Mouse (Mus musculus) liver, embryonic 13.5 days (tissue): ENCODE results near the gene Pign. TPM values are rescaled to one million over a fixed set of nuclear protein-coding genes. Genes with fewer than 3 reads are reported as not detected.
A peak's percentile ranks its signal among the peaks of the same experiment; 100 is the strongest.

Experiments used
- ATAC-seq: fragments of 200-750 bp; cut with Nextera tagmentation; 2 replicates; pipeline ENCODE4 v1.8.0; 2017; ENCODE audit warnings: low read depth, mild to moderate bottlenecking, moderate number of reproducible peaks, moderate library complexity
- DNase-seq: peaks from one replicate; pipeline ENCODE4 v3.0.0; 2022
- H3K27ac ChIP-seq: fragments of 300-500 bp; sonication (generic); 2 replicates; pipeline ENCODE4 v1.5.1; 2015; ENCODE audit warnings: moderate library complexity, mild to moderate bottlenecking, inconsistent platforms
- H3K27me3 ChIP-seq: fragments of 300-500 bp; sonication (generic); 2 replicates; pipeline ENCODE4 v1.6.1; 2015; ENCODE audit warnings: mild to moderate bottlenecking, inconsistent platforms
- H3K36me3 ChIP-seq: fragments of 300-500 bp; sonication (generic); 2 replicates; pipeline ENCODE4 v1.6.1; 2015; ENCODE audit warnings: mild to moderate bottlenecking, inconsistent platforms
- H3K4me1 ChIP-seq: fragments of 300-500 bp; sonication (generic); replicated peaks from 2 replicates; pipeline ENCODE4 v1.6.1; 2015; ENCODE audit warnings: inconsistent platforms
- H3K4me2 ChIP-seq: fragments of 300-500 bp; sonication (generic); 2 replicates; pipeline ENCODE4 v1.6.1; 2015; ENCODE audit warnings: inconsistent platforms, mild to moderate bottlenecking, moderate library complexity
- H3K4me3 ChIP-seq: fragments of 300-500 bp; sonication (generic); replicated peaks from 2 replicates; pipeline ENCODE4 v1.5.1; 2015; ENCODE audit warnings: mild to moderate bottlenecking, inconsistent platforms
- H3K9ac ChIP-seq: fragments of 300-500 bp; sonication (generic); 2 replicates; pipeline ENCODE4 v1.6.1; 2015; ENCODE audit warnings: mild to moderate bottlenecking, inconsistent platforms
- H3K9me3 ChIP-seq: fragments of 300-500 bp; sonication (generic); replicated peaks from 2 replicates; pipeline ENCODE4 v1.6.1; 2016; ENCODE audit warnings: inconsistent platforms
- WGBS: fragments of 180-500 bp; shearing (Covaris S2); methylation state at CpG from one replicate; pipeline ENCODE4 v1.1.7; 2015; ENCODE audit not compliant: insufficient replicate concordance; 5-methylcytosine and 5-hydroxymethylcytosine counted together
- polyA plus RNA-seq: library from polyadenylated mRNA; unstranded; fragments of >200 nt; fragmentation: Nextera tagmentation; extraction: Ambion mirVana; gene quantifications from 2 replicates; pipeline ENCODE4 v1.2.1, GENCODE M21; 2015

Gene Pign
- polyA plus RNA-seq, 1 experiment from 2014 or later: 4.1 TPM

DNA sequence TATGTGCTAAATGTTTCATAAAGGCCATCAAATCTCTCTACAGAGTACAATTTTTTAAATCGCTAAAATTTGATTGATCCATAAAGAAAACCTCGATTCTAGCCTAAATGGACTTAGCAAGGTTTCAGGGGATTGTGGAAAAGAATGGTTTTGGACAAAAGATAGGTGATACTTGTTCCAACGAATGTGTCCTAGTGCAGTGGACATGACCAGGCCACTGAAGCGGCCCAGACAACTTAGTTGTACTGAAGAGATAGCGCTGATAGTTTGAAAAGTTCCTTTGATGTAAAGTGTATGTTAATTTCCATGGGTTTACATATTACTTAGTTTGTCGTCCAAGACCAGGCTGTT lies 682 bp downstream of the Pign start:
- ATAC-seq (no peak), DNase-seq (no peak)
- H3K9me3 ChIP-seq: no peaks in the 10 kb centered on the region
- peak overlapping the region; percentile 80 for H3K4me2 ChIP-seq
- H3K9ac ChIP-seq: peak overlapping the region; percentile 78
- H3K4me3 ChIP-seq: peak overlapping the region; percentile 91
- H3K4me1 ChIP-seq: peaks cover 36% of the 10 kb centered on the region
- 0 out of 2 replicates have a peak, but pooled peaks cover 2% of the 10 kb centered on the region for H3K36me3 ChIP-seq
- peak overlapping the region; percentile 88 for H3K27ac ChIP-seq
- no peaks in the 10 kb centered on the region for H3K27me3 ChIP-seq
- WGBS: 3% methylated on average over 6 of the region's 6 CpGs

DNA sequence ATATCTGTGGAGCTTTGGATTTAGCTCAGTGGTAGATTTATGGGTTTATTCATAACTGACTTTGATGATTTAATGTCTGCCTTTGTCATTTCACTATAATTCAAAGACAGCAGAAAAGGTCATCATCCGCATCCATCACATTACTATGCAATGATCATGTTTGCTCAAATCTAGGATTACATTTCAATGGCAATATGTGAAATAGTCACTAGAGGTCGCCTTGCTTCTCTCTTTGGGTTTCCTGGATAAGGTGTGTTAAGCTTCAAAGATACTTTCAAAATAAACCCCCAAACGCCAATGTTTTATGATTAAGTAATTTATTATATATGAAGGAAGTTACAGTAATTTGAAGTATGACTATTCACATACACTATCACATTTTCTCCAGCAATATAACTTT lies 3.5 kb downstream of the Pign start:
- Histone ChIP-seq H3K9me3 (no peaks in the 10 kb centered on the region), H3K4me2 (no peak overlapping the region), H3K27ac (no peak overlapping the region), H3K36me3 (peaks cover 16% of the 10 kb centered on the region), H3K27me3 (no peaks in the 10 kb centered on the region), H3K9ac (no peak overlapping the region), H3K4me3 (no peak overlapping the region), H3K4me1 (peaks cover 24% of the 10 kb centered on the region)
- ATAC-seq (no peak), DNase-seq (no peak)
- WGBS: 17% methylated on average over 3 of the region's 3 CpGs

DNA sequence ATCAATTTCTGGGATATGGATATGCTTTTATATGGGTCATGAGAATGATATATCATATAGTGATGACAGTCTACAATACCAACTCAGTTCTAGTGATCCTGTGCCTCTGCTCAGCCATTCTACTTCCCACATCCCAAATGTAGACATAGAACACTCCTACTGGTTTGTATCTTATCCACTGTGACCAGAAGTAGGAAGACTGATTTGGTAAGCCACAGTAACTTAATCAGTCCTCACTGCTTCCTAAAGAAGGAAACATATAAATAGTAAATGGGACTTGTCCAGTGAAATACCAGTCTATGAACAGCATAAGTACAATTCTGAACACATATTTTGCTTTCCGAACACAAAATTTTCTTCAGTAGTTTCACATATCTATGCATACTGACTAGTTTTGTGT lies 9.5 kb downstream of the Pign start:
- H3K4me2 ChIP-seq: no peak overlapping the region
- no peaks in the 10 kb centered on the region for H3K4me1 ChIP-seq
- H3K9ac ChIP-seq: no peak overlapping the region
- ATAC-seq (no peak), DNase-seq (no peak)
- H3K27ac ChIP-seq: no peak overlapping the region
- H3K27me3 ChIP-seq: no peaks in the 10 kb centered on the region
- H3K36me3 ChIP-seq: peaks cover 16% of the 10 kb centered on the region
- H3K4me3 ChIP-seq: no peak overlapping the region
- no peaks in the 10 kb centered on the region for H3K9me3 ChIP-seq
- WGBS: 68% methylated on average over 1 of the region's 1 CpGs

DNA sequence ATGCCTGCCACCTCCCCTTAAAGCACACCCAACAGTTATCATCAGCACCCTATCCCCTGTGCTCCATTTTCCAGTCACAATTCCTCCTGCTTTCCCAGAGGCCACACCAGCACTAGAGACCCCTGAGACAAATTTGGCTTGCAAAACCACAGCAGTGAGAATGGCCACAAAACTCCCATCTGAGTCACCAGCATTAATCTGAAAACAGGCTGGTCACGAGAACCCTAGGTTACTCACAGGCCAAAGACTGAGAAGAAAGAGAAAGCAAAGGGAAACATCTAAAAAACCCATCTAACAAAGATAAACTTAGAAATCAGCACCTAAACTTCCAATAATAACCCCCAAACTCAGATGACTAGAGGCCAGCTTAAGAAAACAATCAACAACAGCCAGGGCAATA lies 12.8 kb downstream of the Pign start:
- no peak overlapping the region for H3K4me3 ChIP-seq
- ATAC-seq: no peak
- no peak overlapping the region for H3K27ac ChIP-seq
- H3K9me3 ChIP-seq: no peaks in the 10 kb centered on the region
- H3K27me3 ChIP-seq: no peaks in the 10 kb centered on the region
- DNase-seq: no peak
- WGBS: 63% methylated on average over 1 of the region's 1 CpGs
- H3K36me3 ChIP-seq: peaks cover 14% of the 10 kb centered on the region
- H3K4me1 ChIP-seq: no peaks in the 10 kb centered on the region
- H3K9ac ChIP-seq: no peak overlapping the region
- H3K4me2 ChIP-seq: no peak overlapping the region

DNA sequence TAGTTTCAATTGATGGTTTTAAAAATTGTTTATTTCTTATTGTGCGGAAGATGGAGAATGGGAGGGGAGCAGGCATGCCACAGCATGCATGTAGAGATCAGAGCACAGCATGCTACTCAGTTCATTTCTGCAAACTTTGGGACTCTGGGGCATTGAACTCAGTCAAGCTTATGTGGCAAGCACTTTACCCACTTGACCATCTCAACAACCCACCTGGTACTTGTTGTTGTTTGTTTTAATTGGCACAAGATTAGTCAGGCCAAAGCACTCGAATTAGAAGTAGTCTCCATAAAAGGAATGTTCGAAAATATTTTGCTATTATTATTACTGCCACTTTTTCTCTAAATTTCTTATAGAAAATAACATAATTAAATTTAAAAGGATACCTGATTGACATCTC lies 19.4 kb downstream of the Pign start:
- ATAC-seq: no peak
- H3K27me3 ChIP-seq: no peaks in the 10 kb centered on the region
- no peak overlapping the region for H3K9ac ChIP-seq
- no peak for DNase-seq
- no peaks in the 10 kb centered on the region for H3K4me1 ChIP-seq
- H3K36me3 ChIP-seq: peaks cover 26% of the 10 kb centered on the region; the same call in 1 of the 2 replicates
- H3K9me3 ChIP-seq: no peaks in the 10 kb centered on the region
- no peak overlapping the region for H3K4me2 ChIP-seq
- no peak overlapping the region for H3K4me3 ChIP-seq
- 73% methylated on average over 3 of the region's 3 CpGs for WGBS
- no peak overlapping the region for H3K27ac ChIP-seq

DNA sequence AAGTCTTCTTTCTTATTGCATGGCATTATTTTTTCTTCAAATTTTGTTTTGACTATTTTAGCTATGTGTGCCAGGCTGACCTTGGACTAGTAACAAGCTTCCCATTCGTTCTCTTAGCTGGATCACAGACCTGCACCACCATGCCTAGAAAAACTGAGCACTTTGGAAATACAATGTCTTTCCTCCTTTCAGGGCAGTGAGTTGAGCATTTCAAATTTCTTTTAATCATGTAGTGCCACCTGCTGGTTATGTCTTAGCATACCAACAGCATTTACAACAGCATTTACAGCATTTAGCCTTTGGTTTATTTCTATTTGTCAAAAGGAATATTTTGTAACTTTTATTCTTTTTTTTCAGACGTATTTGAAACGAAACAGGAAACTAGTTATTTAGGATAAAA lies 33.0 kb downstream of the Pign start:
- Histone ChIP-seq H3K36me3 (peaks cover 5% of the 10 kb centered on the region; the same call in 1 of the 2 replicates), H3K9ac (no peak overlapping the region), H3K27me3 (no peaks in the 10 kb centered on the region), H3K27ac (no peak overlapping the region), H3K4me3 (no peak overlapping the region), H3K9me3 (no peaks in the 10 kb centered on the region), H3K4me2 (no peak overlapping the region), H3K4me1 (no peaks in the 10 kb centered on the region)
- DNase-seq (no peak), ATAC-seq (no peak)
- WGBS: 37% methylated on average over 3 of the region's 3 CpGs

DNA sequence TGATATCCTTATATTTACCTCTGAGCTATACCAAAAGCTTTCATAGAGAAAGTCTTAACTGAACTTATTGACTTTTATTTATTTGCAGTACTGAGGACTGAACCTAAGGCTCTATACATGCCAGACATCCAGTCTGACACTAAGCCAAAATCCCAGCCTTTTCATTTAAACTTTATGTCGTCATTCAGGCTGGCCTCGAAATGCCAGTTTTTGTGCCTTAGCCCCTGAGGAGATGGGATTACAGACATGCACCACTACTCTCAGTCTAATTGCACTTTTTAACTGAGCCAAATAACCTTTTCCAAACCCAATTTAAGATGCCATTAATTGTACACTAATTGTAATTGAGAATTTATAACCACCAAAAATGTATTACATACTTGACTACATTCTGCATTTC lies 73.8 kb downstream of the Pign start:
- 72% methylated on average over 2 of the region's 2 CpGs for WGBS
- Histone ChIP-seq H3K4me3 (no peak overlapping the region), H3K27me3 (no peaks in the 10 kb centered on the region), H3K4me1 (no peaks in the 10 kb centered on the region), H3K9ac (no peak overlapping the region), H3K36me3 (peaks cover 6% of the 10 kb centered on the region), H3K9me3 (no peaks in the 10 kb centered on the region), H3K27ac (no peak overlapping the region), H3K4me2 (no peak overlapping the region)
- no peak for ATAC-seq
- DNase-seq: no peak

DNA sequence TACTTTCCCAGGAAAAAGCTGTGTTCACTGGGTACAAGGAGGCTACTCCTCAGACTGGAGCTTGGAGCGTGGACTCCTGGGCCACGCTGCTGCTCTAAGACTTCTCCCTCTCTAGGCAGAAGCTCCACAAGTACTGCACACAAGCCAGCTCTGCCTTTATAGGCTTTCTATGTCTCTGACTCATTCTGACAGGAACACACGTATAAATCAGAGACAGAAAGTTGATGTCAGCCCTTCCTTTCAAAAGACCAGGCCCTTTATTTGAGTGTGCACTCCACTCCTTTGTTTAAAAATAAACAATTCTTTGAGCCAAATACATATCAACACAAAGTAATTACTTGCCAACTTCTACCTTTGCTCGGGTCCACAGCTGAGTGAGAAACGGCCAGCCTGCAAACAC lies 74.8 kb downstream of the Pign start:
- Histone ChIP-seq H3K4me2 (no peak overlapping the region), H3K36me3 (peaks cover 8% of the 10 kb centered on the region), H3K27ac (no peak overlapping the region), H3K27me3 (no peaks in the 10 kb centered on the region), H3K9ac (no peak overlapping the region), H3K4me1 (no peaks in the 10 kb centered on the region), H3K9me3 (no peaks in the 10 kb centered on the region), H3K4me3 (no peak overlapping the region)
- no peak for ATAC-seq
- no peak for DNase-seq
- 73% methylated on average over 5 of the region's 5 CpGs for WGBS

DNA sequence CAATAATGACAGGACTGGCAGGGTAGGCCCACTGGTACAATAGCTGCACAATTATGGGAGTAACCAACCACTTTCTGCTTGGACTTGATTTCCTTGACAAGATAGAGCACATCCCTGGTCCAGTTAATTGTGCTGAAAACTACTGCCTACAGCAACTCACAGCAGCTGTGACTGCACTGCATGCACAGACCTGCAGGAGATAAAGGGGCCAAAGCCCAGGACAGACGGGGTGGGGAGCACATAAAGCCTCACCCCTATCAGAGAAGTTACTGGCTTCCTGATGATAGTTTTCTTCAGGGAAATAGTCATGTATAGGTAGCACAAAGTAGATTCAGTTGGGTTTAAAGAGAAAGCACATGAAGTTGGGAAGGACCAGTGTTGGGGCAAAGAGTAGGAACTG lies 80.7 kb downstream of the Pign start:
- ATAC-seq: peak; percentile 48

DNA sequence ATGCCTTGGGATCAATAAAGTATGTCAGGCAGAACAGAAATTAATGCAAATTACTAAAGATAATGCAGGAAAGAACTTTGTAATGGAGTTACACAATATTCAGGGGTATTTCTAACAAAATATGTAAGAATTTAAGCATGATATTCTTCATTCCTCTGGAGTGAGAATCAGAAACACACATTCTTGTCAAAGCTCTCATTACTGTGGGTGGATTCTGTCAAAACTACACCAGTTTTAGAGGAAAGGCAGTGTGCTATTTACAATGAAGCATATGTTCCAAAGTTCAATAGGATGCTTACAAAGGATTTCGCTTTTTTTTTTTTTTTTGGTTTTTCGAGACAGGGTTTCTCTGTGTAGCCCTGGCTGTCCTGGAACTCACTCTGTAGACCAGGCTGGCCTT lies 82.6 kb downstream of the Pign start:
- Histone ChIP-seq H3K9me3 (no peaks in the 10 kb centered on the region), H3K36me3 (peaks cover 22% of the 10 kb centered on the region), H3K27ac (no peak overlapping the region), H3K4me1 (peaks cover 7% of the 10 kb centered on the region), H3K27me3 (no peaks in the 10 kb centered on the region), H3K9ac (no peak overlapping the region), H3K4me3 (no peak overlapping the region), H3K4me2 (no peak overlapping the region)
- no peak for DNase-seq
- no peak for ATAC-seq
- WGBS: 71% methylated on average over 2 of the region's 2 CpGs

More for the DNA sequence above, 80.7 kb downstream of the Pign start:
- Histone ChIP-seq H3K4me2 (no peak overlapping the region), H3K27me3 (no peaks in the 10 kb centered on the region), H3K27ac (no peak overlapping the region), H3K4me3 (no peak overlapping the region), H3K9ac (no peak overlapping the region), H3K4me1 (peaks cover 7% of the 10 kb centered on the region), H3K36me3 (peaks cover 22% of the 10 kb centered on the region), H3K9me3 (no peaks in the 10 kb centered on the region)
- 25% methylated on average over 1 of the region's 1 CpGs for WGBS
- DNase-seq: no peak

DNA sequence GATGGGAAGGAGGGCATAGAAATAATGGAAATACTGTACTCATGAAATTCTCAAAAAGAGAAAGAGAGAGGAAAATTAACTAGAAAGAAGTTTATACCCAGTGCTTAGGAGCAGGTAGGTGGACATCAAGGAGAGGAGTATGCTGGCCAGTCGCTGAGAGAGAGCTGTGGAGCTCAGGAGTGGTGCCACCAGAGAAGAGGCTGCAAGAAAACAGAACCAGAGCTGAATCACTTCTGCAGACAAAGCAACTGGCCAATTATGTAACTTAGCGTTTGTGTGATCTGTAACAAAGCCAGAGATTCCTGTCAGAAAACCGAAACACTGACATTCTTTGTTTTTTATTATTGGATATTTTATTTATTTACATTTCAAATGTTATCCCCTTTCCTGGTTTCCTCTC lies 97.4 kb downstream of the Pign start:
- peaks cover 11% of the 10 kb centered on the region; the same call in 1 of the 2 replicates for H3K4me1 ChIP-seq
- no peak overlapping the region for H3K27ac ChIP-seq
- no peaks in the 10 kb centered on the region for H3K27me3 ChIP-seq
- ATAC-seq (no peak), DNase-seq (no peak)
- no peaks in the 10 kb centered on the region for H3K9me3 ChIP-seq
- peaks cover 4% of the 10 kb centered on the region; the same call in 1 of the 2 replicates for H3K36me3 ChIP-seq
- no peak overlapping the region for H3K9ac ChIP-seq
- no peak overlapping the region for H3K4me3 ChIP-seq
- no peak overlapping the region for H3K4me2 ChIP-seq
- WGBS: 76% methylated on average over 3 of the region's 3 CpGs

DNA sequence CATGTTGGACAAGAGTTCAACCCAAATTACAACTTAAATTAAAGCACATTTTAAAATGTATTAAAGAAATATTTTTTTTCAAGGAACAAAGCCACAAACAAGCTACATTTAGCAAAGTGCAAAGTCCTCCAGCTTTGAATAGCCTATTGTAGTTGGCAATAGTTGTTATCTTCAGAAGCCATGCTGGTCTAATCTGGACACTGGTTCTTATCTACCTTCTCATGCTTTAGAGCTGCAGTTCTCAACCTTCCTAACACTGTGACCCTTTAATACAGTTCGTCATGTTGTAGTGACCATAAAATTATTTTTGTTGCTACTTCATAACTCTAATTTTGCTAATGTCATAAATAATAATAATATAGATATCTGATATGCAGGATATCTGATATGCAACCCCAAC lies 99.2 kb downstream of the Pign start:
- DNase-seq (no peak), ATAC-seq (peak; percentile 84)
- WGBS: 23% methylated on average over 1 of the region's 1 CpGs
- H3K9me3 ChIP-seq: no peaks in the 10 kb centered on the region
- H3K36me3 ChIP-seq: peaks cover 4% of the 10 kb centered on the region; the same call in 1 of the 2 replicates
- H3K27me3 ChIP-seq: no peaks in the 10 kb centered on the region
- H3K27ac ChIP-seq: no peak overlapping the region
- no peak overlapping the region for H3K4me3 ChIP-seq
- H3K4me2 ChIP-seq: no peak overlapping the region
- H3K4me1 ChIP-seq: peaks cover 11% of the 10 kb centered on the region; the same call in 1 of the 2 replicates
- H3K9ac ChIP-seq: no peak overlapping the region
